ENCODE assay signal across 7 mouse cellular contexts in genomic region chr7:111515471-111515870, GRCm38 (mm10).
"Had no signal": no experiment of that assay in that cellular context is flagged by ENCODE, and none has a peak within 500 bp of the region (broad histone marks: within the 10 kb centered on the region; RNA-seq: fewer than 3 reads in every experiment).

No protein-coding gene starts in this region.

- DNase-seq: lung, adult 2 months; lung, postnatal 14 days; lung, postnatal 36 days; right cerebral cortex, postnatal 14 days; thymus, adult 2 months; thymus, postnatal 25 days; thymus, postnatal 4 days had no signal
